Mouse (Mus musculus) heart, embryonic 13.5 days (tissue): Measurements from ENCODE around the gene Bcl7c. TPM values are rescaled to one million over a fixed set of nuclear protein-coding genes. Genes with fewer than 3 reads are reported as not detected.

Experiments used
- ATAC-seq: fragments of 200-750 bp; cut with Nextera tagmentation; 2 replicates; pipeline ENCODE4 v1.8.0; 2017; ENCODE audit warnings: moderate TSS enrichment; ENCODE audit not compliant: insufficient number of reproducible peaks, low FRiP score, low TSS enrichment; ENCODE audit errors: extremely low read depth
- H3K27ac ChIP-seq: fragments of 300-500 bp; sonication (generic); replicated peaks from 2 replicates; pipeline ENCODE4 v1.5.1; 2015; ENCODE audit warnings: moderate library complexity, mild to moderate bottlenecking, inconsistent platforms
- H3K27me3 ChIP-seq: fragments of 300-500 bp; sonication (generic); replicated peaks from 2 replicates; pipeline ENCODE4 v1.6.1; 2015; ENCODE audit warnings: mild to moderate bottlenecking, inconsistent platforms
- H3K36me3 ChIP-seq: fragments of 300-500 bp; sonication (generic); 2 replicates; pipeline ENCODE4 v1.6.1; 2015; ENCODE audit warnings: mild to moderate bottlenecking, inconsistent platforms
- H3K4me1 ChIP-seq: fragments of 300-500 bp; sonication (generic); 2 replicates; pipeline ENCODE4 v1.6.1; 2015; ENCODE audit warnings: inconsistent platforms
- H3K4me2 ChIP-seq: fragments of 300-500 bp; sonication (generic); 2 replicates; pipeline ENCODE4 v1.6.1; 2015; ENCODE audit warnings: inconsistent platforms, mild to moderate bottlenecking, moderate library complexity
- H3K4me3 ChIP-seq: fragments of 300-500 bp; sonication (generic); 2 replicates; pipeline ENCODE4 v1.5.1; 2015; ENCODE audit warnings: moderate library complexity, mild to moderate bottlenecking, inconsistent platforms
- H3K9ac ChIP-seq: fragments of 300-500 bp; sonication (generic); 2 replicates; pipeline ENCODE4 v1.6.1; 2015; ENCODE audit warnings: inconsistent platforms, mild to moderate bottlenecking, moderate library complexity
- H3K9me3 ChIP-seq: fragments of 300-500 bp; sonication (generic); 2 replicates; pipeline ENCODE4 v1.6.1; 2016; ENCODE audit warnings: inconsistent platforms
- WGBS: fragments of 180-500 bp; shearing (Covaris S2); methylation state at CpG from one replicate; pipeline ENCODE4 v1.1.7; 2015; ENCODE audit warnings: mixed read lengths; 5-methylcytosine and 5-hydroxymethylcytosine counted together
- polyA plus RNA-seq: library from polyadenylated mRNA; unstranded; fragments of >200 nt; fragmentation: Nextera tagmentation; extraction: Ambion mirVana; gene quantifications from 2 replicates; pipeline ENCODE4 v1.2.1, GENCODE M21; 2015

The Bcl7c gene
- polyA plus RNA-seq, 1 experiment from 2014 or later: 30.7 TPM

DNA sequence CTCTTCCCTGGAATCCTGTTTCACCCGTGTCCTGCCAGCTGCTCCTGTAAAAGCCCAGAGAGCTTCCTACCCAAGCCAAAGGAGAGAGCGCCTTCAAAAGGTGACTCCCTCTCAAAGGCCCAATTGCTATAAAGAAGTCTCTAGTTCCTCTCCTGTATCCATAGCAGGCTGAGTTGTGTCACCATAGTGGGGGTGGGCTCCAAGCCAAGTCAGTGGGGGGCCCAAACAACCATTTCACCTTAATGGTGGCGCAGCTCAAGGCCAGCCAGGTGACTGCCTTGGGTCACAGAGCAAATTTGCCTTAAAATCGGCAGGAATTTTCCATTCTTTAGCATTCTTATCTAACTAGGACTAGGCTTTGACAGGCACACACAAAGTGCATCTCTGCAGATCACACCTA, 6.1 kb upstream of the Bcl7c start:
- no peak overlapping the region for H3K9ac ChIP-seq
- H3K27ac ChIP-seq: no peak overlapping the region
- no peaks in the 10 kb centered on the region for H3K9me3 ChIP-seq
- H3K27me3 ChIP-seq: peaks cover 32% of the 10 kb centered on the region
- H3K4me3 ChIP-seq: no peak overlapping the region
- H3K4me1 ChIP-seq: peaks cover 24% of the 10 kb centered on the region
- 75% methylated on average over 4 of the region's 4 CpGs for WGBS
- H3K36me3 ChIP-seq: peaks cover 3% of the 10 kb centered on the region; the same call in 1 of the 2 replicates
- no peak for ATAC-seq
- no peak overlapping the region for H3K4me2 ChIP-seq

- Histone ChIP-seq H3K9ac (peak within 1 kb of the TSS; percentile 77), H3K9me3 (no peaks in the 10 kb centered on the region), H3K27me3 (peaks cover 22% of the 10 kb centered on the region), H3K4me2 (peak within 1 kb of the TSS; percentile 71), H3K4me1 (peaks cover 33% of the 10 kb centered on the region), H3K4me3 (peak within 1 kb of the TSS; percentile 49), H3K36me3 (0 out of 2 replicates have a peak, but pooled peaks cover 3% of the 10 kb centered on the region), H3K27ac (peak within 1 kb of the TSS; percentile 85)
- WGBS: 4% methylated on average over 28 of the region's 28 CpGs
- ATAC-seq: no peak
Observed at GRCm38 (mm10) chr7:127712461-127713385, 4.0 kb upstream of the Bcl7c start, which contains the start of gene Ctf1. Gene Ctf1, plus strand, starts transcription at chr7:127712736.

GRCm38 (mm10) chr7:127711456-127711855, 2.7 kb upstream of the Bcl7c start:
- no peak overlapping the region for H3K9ac ChIP-seq
- H3K27me3 ChIP-seq: peaks cover 11% of the 10 kb centered on the region; the same call in 1 of the 2 replicates
- H3K4me3 ChIP-seq: no peak overlapping the region
- H3K4me1 ChIP-seq: peaks cover 39% of the 10 kb centered on the region
- H3K4me2 ChIP-seq: no peak overlapping the region
- no peaks in the 10 kb centered on the region for H3K9me3 ChIP-seq
- H3K27ac ChIP-seq: peak overlapping the region; percentile 85
- no peak for ATAC-seq
- peaks cover 6% of the 10 kb centered on the region for H3K36me3 ChIP-seq
- WGBS: 67% methylated on average over 3 of the region's 3 CpGs

- no peaks in the 10 kb centered on the region for H3K9me3 ChIP-seq
- no peak overlapping the region for H3K27ac ChIP-seq
- H3K4me1 ChIP-seq: peaks cover 40% of the 10 kb centered on the region
- peaks cover 10% of the 10 kb centered on the region for H3K36me3 ChIP-seq
- ATAC-seq: no peak
- no peak overlapping the region for H3K4me2 ChIP-seq
- H3K4me3 ChIP-seq: no peak overlapping the region
- WGBS: 83% methylated on average over 3 of the region's 3 CpGs
- H3K27me3 ChIP-seq: peaks cover 7% of the 10 kb centered on the region; the same call in 1 of the 2 replicates
- H3K9ac ChIP-seq: no peak overlapping the region
Observed at GRCm38 (mm10) chr7:127711031-127711430, 2.3 kb upstream of the Bcl7c start.

- no peaks in the 10 kb centered on the region for H3K27me3 ChIP-seq
- 72% methylated on average over 5 of the region's 5 CpGs for WGBS
Observed at GRCm38 (mm10) chr7:127709261-127709979, 687 bp upstream of the Bcl7c start.

GRCm38 (mm10) chr7:127707957-127708206, 851 bp downstream of the Bcl7c start:
- Histone ChIP-seq H3K27me3 (no peaks in the 10 kb centered on the region), H3K4me3 (peak overlapping the region; percentile 79), H3K4me2 (peak overlapping the region; percentile 85), H3K9ac (peak overlapping the region; percentile 92), H3K9me3 (no peaks in the 10 kb centered on the region), H3K27ac (peak overlapping the region; percentile 98), H3K4me1 (peaks cover 34% of the 10 kb centered on the region), H3K36me3 (peaks cover 39% of the 10 kb centered on the region)
- ATAC-seq: no peak
- 1% methylated on average over 5 of the region's 5 CpGs for WGBS

More at GRCm38 (mm10) chr7:127709261-127709979, 687 bp upstream of the Bcl7c start:
- peaks cover 24% of the 10 kb centered on the region for H3K36me3 ChIP-seq
- peak overlapping the region; percentile 98 for H3K27ac ChIP-seq
- peak overlapping the region; percentile 85 for H3K4me2 ChIP-seq
- peaks cover 40% of the 10 kb centered on the region for H3K4me1 ChIP-seq
- peak overlapping the region; percentile 79 for H3K4me3 ChIP-seq
- H3K9ac ChIP-seq: peak overlapping the region; percentile 92
- ATAC-seq: no peak
- H3K9me3 ChIP-seq: no peaks in the 10 kb centered on the region

GRCm38 (mm10) chr7:127707045-127707956, 1.4 kb downstream of the Bcl7c start:
- H3K27ac ChIP-seq: peak overlapping the region; percentile 98
- ATAC-seq: no peak
- H3K4me1 ChIP-seq: peaks cover 28% of the 10 kb centered on the region
- H3K27me3 ChIP-seq: no peaks in the 10 kb centered on the region
- H3K36me3 ChIP-seq: peaks cover 43% of the 10 kb centered on the region
- H3K4me2 ChIP-seq: peak overlapping the region; percentile 85
- H3K9me3 ChIP-seq: no peaks in the 10 kb centered on the region
- peak overlapping the region; percentile 79 for H3K4me3 ChIP-seq
- peak overlapping the region; percentile 92 for H3K9ac ChIP-seq
- WGBS: 33% methylated on average over 22 of the region's 22 CpGs

DNA sequence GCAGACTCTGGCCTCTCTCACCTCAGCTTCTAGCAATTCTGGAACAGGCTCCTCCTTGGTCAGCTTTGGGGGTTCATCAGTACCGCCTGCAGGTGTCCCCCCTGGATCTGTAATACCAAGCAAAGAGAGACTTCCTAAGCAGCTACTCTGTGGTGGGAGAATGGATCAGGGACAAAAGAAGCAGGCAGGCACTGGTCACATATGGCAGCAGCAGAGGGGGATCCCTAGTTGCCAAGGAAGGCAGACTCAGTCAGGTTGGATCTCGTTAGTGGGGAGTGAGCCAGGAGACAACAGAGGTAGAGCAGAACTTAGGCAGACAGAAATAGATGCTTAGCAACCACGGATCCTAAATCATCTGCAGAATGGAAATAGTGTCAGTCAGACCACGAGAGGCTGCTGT, 3.0 kb downstream of the Bcl7c start:
- peaks cover 23% of the 10 kb centered on the region for H3K4me1 ChIP-seq
- H3K4me2 ChIP-seq: no peak overlapping the region
- H3K4me3 ChIP-seq: no peak overlapping the region
- no peaks in the 10 kb centered on the region for H3K27me3 ChIP-seq
- ATAC-seq: no peak
- no peak overlapping the region for H3K27ac ChIP-seq
- no peaks in the 10 kb centered on the region for H3K9me3 ChIP-seq
- peaks cover 57% of the 10 kb centered on the region for H3K36me3 ChIP-seq
- 0 out of 2 replicates have a peak overlapping the region, but pooled peaks have one; percentile 7 for H3K9ac ChIP-seq
- 73% methylated on average over 4 of the region's 4 CpGs for WGBS

GRCm38 (mm10) chr7:127704598-127704997, 4.1 kb downstream of the Bcl7c start:
- no peak overlapping the region for H3K9ac ChIP-seq
- no peak overlapping the region for H3K27ac ChIP-seq
- no peaks in the 10 kb centered on the region for H3K27me3 ChIP-seq
- H3K36me3 ChIP-seq: peaks cover 68% of the 10 kb centered on the region
- 75% methylated on average over 6 of the region's 6 CpGs for WGBS
- no peak for ATAC-seq
- peaks cover 23% of the 10 kb centered on the region for H3K4me1 ChIP-seq
- no peaks in the 10 kb centered on the region for H3K9me3 ChIP-seq
- H3K4me3 ChIP-seq: no peak overlapping the region
- H3K4me2 ChIP-seq: no peak overlapping the region

DNA sequence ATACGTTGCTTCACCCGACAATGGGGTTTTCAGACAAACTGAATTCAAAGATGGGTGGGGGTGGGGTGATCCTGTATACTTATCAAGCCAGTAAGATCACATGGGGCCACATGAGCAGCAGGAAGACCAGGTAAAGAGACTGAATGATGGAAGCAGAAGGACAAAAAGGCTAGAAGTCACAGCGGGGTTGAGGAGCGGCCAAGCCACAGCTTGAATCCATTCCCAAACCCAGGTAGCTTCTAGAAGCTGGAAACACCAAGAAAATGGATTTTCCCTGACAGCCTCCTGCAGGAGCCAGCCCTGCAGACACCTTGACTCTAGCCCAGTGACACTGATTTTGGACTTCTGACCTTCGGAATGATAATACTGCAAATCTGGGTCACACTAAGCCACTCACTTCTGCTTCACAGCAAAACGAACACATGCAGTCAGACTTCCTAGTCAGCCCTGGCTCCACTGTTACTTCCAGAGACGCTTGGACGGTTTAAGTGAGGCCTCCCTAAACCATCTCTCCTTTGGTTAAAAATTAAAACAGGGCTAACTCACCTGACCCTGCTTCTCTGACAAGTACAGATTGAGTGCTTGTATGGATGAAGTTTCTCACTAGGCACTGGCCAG, 5.1 kb downstream of the Bcl7c start:
- Histone ChIP-seq H3K9ac (no peak overlapping the region), H3K4me1 (peaks cover 16% of the 10 kb centered on the region), H3K4me3 (no peak overlapping the region), H3K36me3 (peaks cover 70% of the 10 kb centered on the region), H3K4me2 (no peak overlapping the region), H3K27ac (no peak overlapping the region), H3K27me3 (no peaks in the 10 kb centered on the region), H3K9me3 (no peaks in the 10 kb centered on the region)
- no peak for ATAC-seq
- 89% methylated on average over 8 of the region's 8 CpGs for WGBS
